Mouse (Mus musculus) gastrocnemius, postnatal 25 days (tissue): Measurements from ENCODE around the gene Slc35a1. TPM values are rescaled to one million over a fixed set of nuclear protein-coding genes. Genes with fewer than 3 reads are reported as not detected.
A peak's percentile ranks its signal among the peaks of the same experiment; 100 is the strongest.

Experiments
- DNase-seq: peaks from one replicate; pipeline ENCODE4 v3.0.0; 2022
- total RNA-seq, 2 experiments: library from RNA; stranded (reverse); gene quantifications; 1 replicate in 1 of 2; 2 replicates in 1 of 2; pipeline ENCODE4 v1.2.3; 2021

The Slc35a1 gene
- total RNA-seq, 2 experiments from 2014 or later: 10.5 to 11.4 TPM

GRCm38 (mm10) chr4:34653179-34653578 lies 34.1 kb downstream of the Slc35a1 start:
- no peak for DNase-seq

GRCm38 (mm10) chr4:34644779-34645178 lies 42.5 kb downstream of the Slc35a1 start:
- no peak for DNase-seq

GRCm38 (mm10) chr4:34640731-34641130 lies 46.5 kb downstream of the Slc35a1 start:
- DNase-seq: no peak

- DNase-seq: no peak
Observed at GRCm38 (mm10) chr4:34639745-34640364, 47.4 kb downstream of the Slc35a1 start.

GRCm38 (mm10) chr4:34637851-34638250 lies 49.4 kb downstream of the Slc35a1 start:
- DNase-seq: no peak

GRCm38 (mm10) chr4:34637386-34637785 lies 49.9 kb downstream of the Slc35a1 start:
- DNase-seq: no peak

GRCm38 (mm10) chr4:34636036-34636435 lies 51.2 kb downstream of the Slc35a1 start:
- DNase-seq: no peak

- no peak for DNase-seq
Observed at GRCm38 (mm10) chr4:34634129-34634528, 53.1 kb downstream of the Slc35a1 start.

GRCm38 (mm10) chr4:34629956-34630355 lies 57.3 kb downstream of the Slc35a1 start:
- DNase-seq: no peak

GRCm38 (mm10) chr4:34626401-34626800 lies 60.8 kb downstream of the Slc35a1 start:
- no peak for DNase-seq

GRCm38 (mm10) chr4:34625556-34625955 lies 61.7 kb downstream of the Slc35a1 start:
- DNase-seq: no peak

- no peak for DNase-seq
Observed at GRCm38 (mm10) chr4:34616146-34616545, 71.1 kb downstream of the Slc35a1 start.

GRCm38 (mm10) chr4:34615303-34615702 lies 71.9 kb downstream of the Slc35a1 start:
- no peak for DNase-seq

- DNase-seq: peak; percentile 89
Observed at GRCm38 (mm10) chr4:34614630-34615094, 72.6 kb downstream of the Slc35a1 start, which contains the start of the genes Orc3 and Rars2. Gene Orc3 (minus strand): TSS chr4:34614944. Gene Rars2 (plus strand): TSS chr4:34614957.

GRCm38 (mm10) chr4:34613571-34614145 lies 73.6 kb downstream of the Slc35a1 start:
- no peak for DNase-seq

Other genes starting within 250 kb of the Slc35a1 start
- 10 to 100 TPM; 36.7 to 45.4 TPM for gene Akirin2, start 136.5 kb downstream of the Slc35a1 start, total RNA-seq
- gene Orc3, start 72.5 kb downstream of the Slc35a1 start, total RNA-seq: 10 to 100 TPM; 29.4 to 35.2 TPM
- gene Rars2, start 72.5 kb downstream of the Slc35a1 start, total RNA-seq: 10 to 100 TPM; 14.9 to 16.5 TPM
- gene Cfap206, start 42.8 kb upstream of the Slc35a1 start, total RNA-seq: not detected
- not detected for gene Gm136, start 68.8 kb upstream of the Slc35a1 start, total RNA-seq
- 10 to 100 TPM; 21.1 to 24.4 TPM for gene Smim8, start 91.0 kb upstream of the Slc35a1 start, total RNA-seq
- 1 to 10 TPM; 6.2 to 7.4 TPM for gene Zfp292, start 195.5 kb upstream of the Slc35a1 start, total RNA-seq
- not detected for gene Cga, start 206.3 kb upstream of the Slc35a1 start, total RNA-seq